13 mouse cellular contexts compared by ENCODE assay signal in the genomic region with DNA sequence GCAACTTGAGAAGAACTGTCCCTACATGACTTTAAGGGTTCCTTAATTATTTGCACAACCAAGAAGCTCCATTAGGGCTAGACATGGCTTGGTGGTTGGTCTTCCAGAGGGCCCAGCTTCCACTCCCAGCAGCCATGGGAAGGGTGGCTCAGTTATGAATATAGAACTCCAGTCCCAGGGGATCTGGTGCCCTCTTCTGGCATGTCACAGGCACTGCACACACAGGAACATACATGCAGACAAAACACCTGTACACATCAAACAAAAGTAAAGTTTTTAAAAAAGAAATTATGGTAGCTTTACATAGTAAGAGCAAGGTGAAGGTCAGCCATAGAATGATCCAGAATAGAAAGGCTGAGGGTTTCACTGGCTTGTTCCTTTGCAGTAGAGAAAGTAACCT. TPM values are rescaled to one million over a fixed set of nuclear protein-coding genes. Genes with fewer than 3 reads are reported as not detected.
DNase-seq lines count a peak whose midpoint lies in the region; ATAC-seq and TF ChIP-seq lines count a peak whose summit lies in the region.
"Had no signal": no experiment of that assay in that cellular context is flagged by ENCODE, and none has a peak within 500 bp of the region (broad histone marks: within the 10 kb centered on the region; RNA-seq: fewer than 3 reads in every experiment).

No protein-coding gene starts in this region.

- no peaks in the 10 kb centered on the region for H3K4me1 ChIP-seq in cortical plate, adult 2 months (ENCODE audit: control insufficient read depth, insufficient read depth, low read length)
- H3K4me1 ChIP-seq in stomach, postnatal 0 days (replicated peaks; ENCODE audit: control insufficient read depth, insufficient read depth): no peaks in the 10 kb centered on the region
- H3K4me1 ChIP-seq: hindbrain, embryonic 15.5 days; midbrain, embryonic 12.5 days; neural tube, embryonic 13.5 days had no signal

- no peaks in the 10 kb centered on the region for H3K27me3 ChIP-seq in stomach, postnatal 0 days (ENCODE audit: control insufficient read depth, insufficient read depth, low read length)
- H3K27me3 ChIP-seq: hindbrain, embryonic 15.5 days; midbrain, embryonic 12.5 days; neural tube, embryonic 13.5 days had no signal

- H3K9ac ChIP-seq in stomach, postnatal 0 days (ENCODE audit: low read length): no peak overlapping the region
- H3K9ac ChIP-seq: hindbrain, embryonic 15.5 days; midbrain, embryonic 12.5 days; neural tube, embryonic 13.5 days had no signal

- no peak overlapping the region for H3K27ac ChIP-seq in cortical plate, adult 2 months (ENCODE audit: insufficient read depth, low read length)
- no peak overlapping the region for H3K27ac ChIP-seq in stomach, postnatal 0 days (replicated peaks)
- H3K27ac ChIP-seq: hindbrain, embryonic 15.5 days; midbrain, embryonic 12.5 days; neural tube, embryonic 13.5 days had no signal

- ATAC-seq in stomach, postnatal 0 days (ENCODE audit: low FRiP score, low TSS enrichment): no peak

- H3K36me3 ChIP-seq in stomach, postnatal 0 days (ENCODE audit: control insufficient read depth, insufficient read depth, low read length): peaks cover 27% of the 10 kb centered on the region; the same call in 1 of the 2 replicates
- H3K36me3 ChIP-seq: hindbrain, embryonic 15.5 days; midbrain, embryonic 12.5 days had no signal

- TF ChIP-seq POLR2A in cortical plate, adult 2 months (IDR thresholded peaks at IDR 0.05; ENCODE audit: extremely low read depth, insufficient read depth, low read length): no peak

- TF ChIP-seq EP300 in stomach, postnatal 0 days (optimal IDR thresholded peaks at IDR 0.05): no peak

- peak; percentile 36 for DNase-seq in kidney, postnatal 10 days
- DNase-seq in kidney, adult 9 months: no peak
- peak; percentile 46 for DNase-seq in thymus, postnatal 4 days
- no peak for DNase-seq in thymus, postnatal 14 days
- DNase-seq in stomach, postnatal 0 days (ENCODE audit: low spot score): no peak
- no peak for DNase-seq in adrenal gland, postnatal 10 days
- DNase-seq in adrenal gland, postnatal 14 days: no peak
- DNase-seq: cerebellum, postnatal 25 days; gastrocnemius, postnatal 36 days had no signal

- H3K4me2 ChIP-seq in stomach, postnatal 0 days (replicated peaks; ENCODE audit: low read depth): no peak overlapping the region
- H3K4me2 ChIP-seq: hindbrain, embryonic 15.5 days; midbrain, embryonic 12.5 days; neural tube, embryonic 13.5 days had no signal

- 0 out of 2 replicates have a peak, but pooled peaks have one; percentile 11 for TF ChIP-seq CTCF in cortical plate, adult 2 months (IDR thresholded peaks at IDR 0.05; ENCODE audit: extremely low read depth, insufficient read depth, low read length)
- peak; percentile 73 for TF ChIP-seq CTCF in stomach, postnatal 0 days (IDR thresholded peaks at IDR 0.05; ENCODE audit: low read depth)

- H3K4me3 ChIP-seq in cortical plate, adult 2 months (ENCODE audit: insufficient read depth, low read length): no peak overlapping the region
- no peak overlapping the region for H3K4me3 ChIP-seq in stomach, postnatal 0 days (ENCODE audit: low read depth, low read length)
- H3K4me3 ChIP-seq: hindbrain, embryonic 15.5 days; midbrain, embryonic 12.5 days; neural tube, embryonic 13.5 days had no signal

- no peaks in the 10 kb centered on the region for H3K9me3 ChIP-seq in stomach, postnatal 0 days (ENCODE audit: control insufficient read depth, low read length)
- H3K9me3 ChIP-seq: hindbrain, embryonic 15.5 days; midbrain, embryonic 12.5 days; neural tube, embryonic 13.5 days had no signal

RNA-seq across cellular contexts. Expression of a gene that starts 17.7 kb away (rescaled TPM):
- 116 and 120 TPM in 2 replicates for polyA plus RNA-seq in cortical plate, adult 2 months (2012; rRNA removed)
- polyA plus RNA-seq in stomach, postnatal 0 days (2015; fragmentation: Nextera tagmentation; extraction: Ambion mirVana): 104 and 109 TPM in 2 replicates
- 10 to 100 TPM; 51.7 to 59.0 TPM for total RNA-seq in adrenal gland, postnatal 10 days (2021)
- 50.4 and 54.4 TPM in 2 replicates for total RNA-seq in adrenal gland, postnatal 14 days (2021)

RNA-seq across cellular contexts. Expression of a gene that starts 51.4 kb away (rescaled TPM):
- polyA plus RNA-seq in cortical plate, adult 2 months (2012; rRNA removed): 0.33 and 0.44 TPM in 2 replicates
- polyA plus RNA-seq in stomach, postnatal 0 days (2015; fragmentation: Nextera tagmentation; extraction: Ambion mirVana): 5.6 and 6.8 TPM in 2 replicates
- 1 to 10 TPM; 2.0 to 3.4 TPM for total RNA-seq in adrenal gland, postnatal 10 days (2021)
- total RNA-seq in adrenal gland, postnatal 14 days (2021): 2.0 and 3.0 TPM in 2 replicates

Comparison
In these comparisons a context has a peak if more than half of its experiments do, and no peak if none do; other contexts are left out.
1. DNase-seq: peak in kidney, postnatal 10 days (single experiment) and thymus, postnatal 4 days (single experiment); none in kidney, adult 9 months (single experiment), thymus, postnatal 14 days (single experiment), stomach, postnatal 0 days (single experiment), adrenal gland, postnatal 10 days (single experiment) and adrenal gland, postnatal 14 days (single experiment).